Mouse (Mus musculus) heart, adult 8-10 months (tissue): ENCODE measurements around the gene Snx22. TPM values are rescaled to one million over a fixed set of nuclear protein-coding genes. Genes with fewer than 3 reads are reported as not detected.

Experiments
- DNase-seq: peaks from one replicate; pipeline ENCODE4 v3.0.0; 2022; ENCODE audit warnings: low spot score
- total RNA-seq, 4 experiments: library from RNA; stranded (reverse); gene quantifications; 2 replicates each; pipeline ENCODE4 v1.2.4; 2022

Gene Snx22
- under 1 TPM; 0.26 to 0.88 (median 0.47) TPM for total RNA-seq

DNA sequence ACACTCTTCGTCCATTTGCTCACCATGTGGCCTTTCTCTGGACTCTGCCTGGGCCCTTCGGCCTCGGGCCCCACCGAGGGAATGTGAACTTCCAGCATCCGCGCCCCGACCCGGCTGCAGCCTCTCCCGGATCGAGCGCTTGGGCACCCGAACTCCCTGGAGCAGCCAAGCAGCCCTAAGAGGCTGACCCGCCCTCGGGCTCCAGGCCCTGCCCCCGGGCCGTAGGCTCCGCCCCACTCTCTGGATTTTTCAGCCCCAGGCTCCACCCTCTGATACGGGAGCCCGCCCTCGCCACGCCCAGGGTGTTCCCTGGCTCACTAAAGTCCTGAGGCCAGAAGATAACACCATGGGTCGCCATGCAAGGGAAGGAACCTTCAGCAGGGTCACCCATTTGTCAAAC, at the start of gene Snx22:
TSS of gene Snx22 (minus strand) at position 137 of the 400 bp plus-strand sequence.
- peak; percentile 72 for DNase-seq

DNA sequence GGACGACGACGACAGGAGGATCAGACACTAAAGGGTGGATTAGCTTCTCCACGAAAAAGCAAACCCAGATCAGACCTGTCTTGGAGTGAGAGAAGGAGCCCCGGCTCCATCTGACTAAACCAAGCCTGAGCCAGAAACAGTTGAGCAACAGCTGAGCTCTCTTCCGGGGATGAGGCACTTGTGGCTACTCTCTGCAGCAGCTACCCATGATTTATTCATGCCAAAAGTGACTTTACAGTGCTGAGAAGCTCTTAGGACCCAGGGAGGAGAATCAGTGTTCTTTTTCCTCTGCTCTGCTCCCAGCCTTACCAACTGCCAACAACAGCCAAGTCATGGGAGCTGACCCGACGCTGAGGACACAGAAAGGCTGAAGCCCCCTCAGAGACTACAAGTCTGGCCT, 47.4 kb upstream of the Snx22 start:
- DNase-seq: peak; percentile 26

DNA sequence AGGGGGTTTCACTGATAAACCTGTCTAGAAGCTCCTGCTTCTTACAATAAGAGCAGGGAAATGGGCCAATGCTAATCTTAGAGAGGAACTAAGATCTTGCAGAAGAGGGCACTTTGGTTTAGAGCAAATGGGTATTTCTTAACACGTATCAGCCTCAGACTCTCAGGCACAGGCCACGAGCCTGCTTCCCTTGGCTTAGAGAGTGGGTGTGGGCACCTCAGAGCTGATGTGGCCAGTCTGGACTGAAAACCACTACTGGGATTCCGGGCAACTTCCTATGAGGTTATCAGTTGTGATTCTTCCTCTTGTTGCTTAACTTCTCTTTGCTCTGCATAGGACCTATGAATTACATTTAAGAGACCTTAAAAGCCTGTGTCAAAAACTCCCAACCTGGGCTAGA, 44.8 kb upstream of the Snx22 start:
- DNase-seq: no peak

DNA sequence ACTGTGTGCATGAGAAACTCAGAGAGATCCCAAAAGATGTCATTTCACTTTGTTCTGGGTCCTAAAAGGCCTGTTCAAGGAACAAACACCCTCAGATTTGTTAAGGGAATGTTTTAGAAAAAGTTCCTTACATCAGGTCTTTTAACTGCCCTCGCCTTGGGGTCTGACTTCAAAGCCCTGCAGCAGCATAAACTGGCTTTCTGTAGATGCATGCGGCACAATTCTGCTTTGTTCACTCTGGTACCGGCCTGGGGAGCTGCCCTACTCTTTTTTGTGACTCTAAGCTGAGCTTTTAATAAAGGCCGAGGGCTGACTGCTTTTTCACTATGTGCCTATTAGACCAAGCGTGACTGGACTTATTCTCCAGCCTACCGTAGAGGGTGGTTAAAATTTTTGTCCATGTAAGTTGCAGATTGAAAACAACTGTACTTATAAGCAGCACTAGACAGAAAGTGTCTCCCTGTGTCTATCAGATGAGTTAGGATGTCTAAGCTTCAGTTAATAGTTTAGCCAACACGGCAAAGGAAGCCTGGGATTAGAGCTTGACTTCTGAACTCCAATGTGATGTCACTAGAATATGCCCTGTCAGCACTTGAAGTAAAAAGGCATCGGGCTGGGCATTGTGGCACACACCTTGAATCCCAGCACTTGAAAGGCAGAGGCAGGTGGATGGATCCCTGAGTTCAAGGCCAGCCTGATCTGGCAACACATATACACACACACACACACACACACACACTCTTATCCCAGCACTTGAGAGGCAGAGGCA, 41.3 kb upstream of the Snx22 start:
- DNase-seq: no peak

DNA sequence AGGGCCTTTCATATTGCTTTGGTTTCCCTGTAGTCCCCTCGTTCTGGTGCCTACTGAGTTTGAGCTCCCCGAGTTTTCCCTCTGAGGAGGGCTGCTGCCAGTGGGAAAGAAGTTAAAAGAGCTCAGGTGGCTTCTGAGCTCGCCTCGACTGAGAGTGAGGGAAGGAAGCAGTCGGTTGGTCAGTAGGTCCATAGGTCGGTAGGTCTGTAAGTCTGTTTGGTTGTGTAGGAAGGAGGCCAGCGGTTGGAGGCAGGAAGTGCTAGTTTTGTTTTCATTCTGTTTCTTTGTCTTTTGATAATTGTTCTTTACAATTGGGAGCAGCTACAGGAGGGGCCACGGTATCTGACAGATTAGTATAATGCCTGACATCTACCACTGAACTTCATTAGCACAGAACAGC, 40.6 kb upstream of the Snx22 start:
- no peak for DNase-seq

DNA sequence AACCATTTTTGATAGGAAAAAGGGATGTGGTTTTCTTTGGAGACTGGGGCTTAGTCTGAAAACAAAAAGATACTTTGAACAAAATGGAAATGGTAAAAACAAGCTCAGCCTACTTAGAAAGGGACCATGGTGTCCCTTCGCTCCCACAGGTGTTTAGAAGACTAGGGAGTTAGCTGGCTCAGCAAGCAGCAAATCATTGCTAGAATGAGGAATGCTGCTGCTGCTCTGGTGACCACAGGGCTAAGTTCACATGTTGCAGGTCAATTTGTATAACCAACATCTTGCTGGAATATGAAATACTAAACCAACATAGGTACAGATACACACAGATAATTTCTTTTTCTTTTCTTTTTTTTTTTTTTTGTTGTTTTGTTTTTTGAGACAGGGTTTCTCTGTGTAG, 40.1 kb upstream of the Snx22 start:
- no peak for DNase-seq

DNA sequence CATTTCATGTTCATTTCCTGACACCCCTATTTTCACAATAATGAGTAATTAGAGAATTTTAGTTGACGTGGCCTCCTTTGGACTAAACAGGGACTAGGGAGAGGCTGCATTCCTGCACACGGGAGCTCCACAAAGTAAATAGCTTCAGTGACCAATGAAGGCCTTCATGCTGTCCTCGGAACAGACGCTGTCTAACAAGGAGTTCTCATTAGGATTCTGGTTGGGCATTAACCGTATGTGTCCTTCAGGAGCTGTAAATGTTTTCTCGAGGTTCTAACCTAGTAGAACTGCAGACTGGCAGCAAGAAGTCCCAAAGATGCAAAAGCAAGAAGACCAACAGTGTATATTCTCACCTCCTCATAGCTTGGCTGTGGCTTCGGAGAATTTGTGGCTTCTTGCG, 35.6 kb upstream of the Snx22 start:
- DNase-seq: no peak

DNA sequence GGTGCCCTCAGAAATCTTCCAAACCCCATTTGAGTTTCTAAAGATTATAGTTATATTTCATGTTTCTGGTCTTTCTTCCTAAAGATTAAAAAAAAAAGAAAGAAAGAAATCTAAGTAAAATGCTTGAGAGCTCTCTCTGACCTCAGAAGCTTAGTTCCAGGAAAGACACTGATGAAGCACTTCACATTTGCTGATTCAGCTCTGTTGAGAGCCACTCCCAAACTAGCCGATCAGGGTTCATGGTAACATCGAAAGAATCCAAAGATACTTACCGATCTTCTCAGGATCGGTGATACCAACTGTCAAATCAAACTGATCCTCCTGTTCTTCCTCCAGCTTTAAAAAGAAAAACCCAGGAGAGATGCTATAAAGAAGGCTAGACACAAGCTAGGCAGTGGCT, 35.1 kb upstream of the Snx22 start:
- DNase-seq: no peak

DNA sequence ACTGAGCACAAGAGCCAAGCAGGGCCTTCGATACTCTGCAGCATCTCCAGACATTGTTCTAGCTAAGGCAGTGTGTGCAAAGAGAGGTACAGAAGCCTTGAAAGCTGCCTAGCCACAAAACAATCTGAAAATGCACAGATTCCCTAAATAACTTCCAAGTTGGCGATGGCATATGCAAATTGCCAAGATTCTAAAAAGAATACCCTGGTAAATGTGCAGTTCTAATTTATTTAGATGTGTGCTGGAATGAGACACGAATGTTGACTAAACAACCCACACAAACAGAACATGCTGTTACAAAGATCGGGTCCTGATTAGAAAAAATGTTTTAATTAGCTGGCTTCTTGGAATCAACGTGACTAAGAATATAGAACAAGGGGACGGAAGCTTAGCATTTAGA, 33.1 kb upstream of the Snx22 start:
- no peak for DNase-seq

DNA sequence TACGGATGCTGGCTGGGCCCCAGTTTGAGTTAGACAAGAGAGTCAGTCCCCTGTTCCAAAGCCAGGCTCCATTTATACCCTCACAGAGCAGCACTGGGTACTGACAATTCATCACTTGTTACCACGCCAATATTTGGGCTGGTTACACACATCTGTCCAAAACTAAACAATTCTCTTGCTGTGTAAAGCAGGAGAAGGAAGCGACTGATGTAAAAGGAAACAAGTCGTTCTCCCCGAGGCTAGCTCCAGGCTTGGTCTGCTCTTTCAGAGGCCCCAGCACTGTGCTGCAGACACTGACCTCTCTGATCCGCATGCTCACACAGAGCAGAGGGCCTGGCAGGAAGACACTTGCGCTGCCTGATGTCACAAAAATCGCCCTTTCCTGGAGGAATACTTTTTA, 32.1 kb upstream of the Snx22 start:
- no peak for DNase-seq

DNA sequence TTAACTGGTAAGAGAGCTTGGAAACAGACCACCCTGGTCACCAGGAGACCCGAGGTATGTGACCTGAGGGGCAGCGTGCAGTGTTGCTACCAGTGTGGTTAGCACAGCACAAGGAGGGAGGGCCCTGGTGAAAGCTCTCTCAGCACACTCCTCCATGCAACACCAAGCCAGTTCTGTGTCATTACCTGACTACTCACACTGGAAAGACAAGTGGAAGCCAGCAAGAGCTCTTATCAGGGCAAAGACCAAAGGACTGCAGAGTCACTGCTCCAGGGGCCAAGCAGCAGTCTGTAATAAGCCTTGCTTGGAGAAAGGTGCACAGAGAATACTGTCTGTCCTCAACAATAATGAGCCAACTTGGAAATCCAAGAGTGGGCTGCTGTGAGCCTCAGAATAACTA, 23.1 kb upstream of the Snx22 start:
- DNase-seq: no peak

DNA sequence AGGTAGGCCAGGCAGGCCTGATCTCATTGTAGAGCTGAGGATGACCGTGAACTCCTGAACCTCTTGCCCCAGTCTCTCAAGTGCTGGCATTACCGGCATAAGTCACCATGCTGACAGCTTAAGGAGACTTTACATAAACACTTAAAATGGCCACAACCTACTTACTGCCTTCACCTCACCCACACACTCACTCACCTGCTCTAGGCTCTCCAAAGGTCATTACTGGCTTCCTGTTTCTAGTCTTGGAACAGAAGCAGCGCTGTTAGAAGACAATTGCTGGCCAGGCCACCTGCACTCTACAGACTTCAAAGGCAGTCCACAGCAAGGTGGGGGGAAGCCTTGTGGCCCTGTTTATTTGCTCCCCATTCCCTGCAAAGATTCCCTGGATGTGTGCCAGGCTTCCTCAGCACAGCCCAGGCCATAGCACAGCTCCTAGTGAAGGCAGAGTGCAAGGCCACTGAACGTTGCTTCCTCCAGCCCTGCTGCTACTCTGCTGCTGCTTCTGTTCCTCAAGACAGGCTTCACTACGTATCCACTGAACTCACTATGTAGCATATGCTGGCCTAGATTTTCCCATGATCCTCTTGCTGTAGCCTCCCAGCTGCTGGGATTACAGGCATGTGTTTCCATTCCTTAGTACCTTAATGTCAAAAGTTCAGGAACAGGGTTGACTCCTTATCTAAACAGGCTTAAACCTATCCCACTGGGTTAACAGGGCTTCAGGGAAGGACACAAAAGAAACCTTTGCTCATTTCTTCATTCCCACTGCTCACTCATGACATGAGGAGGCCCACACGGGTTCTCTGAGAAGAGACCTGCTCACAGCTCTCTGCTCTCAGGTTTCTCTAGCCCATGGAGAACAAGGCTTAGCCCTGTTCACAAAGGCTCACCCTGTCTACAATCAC, 22.1 kb upstream of the Snx22 start:
- DNase-seq: no peak

DNA sequence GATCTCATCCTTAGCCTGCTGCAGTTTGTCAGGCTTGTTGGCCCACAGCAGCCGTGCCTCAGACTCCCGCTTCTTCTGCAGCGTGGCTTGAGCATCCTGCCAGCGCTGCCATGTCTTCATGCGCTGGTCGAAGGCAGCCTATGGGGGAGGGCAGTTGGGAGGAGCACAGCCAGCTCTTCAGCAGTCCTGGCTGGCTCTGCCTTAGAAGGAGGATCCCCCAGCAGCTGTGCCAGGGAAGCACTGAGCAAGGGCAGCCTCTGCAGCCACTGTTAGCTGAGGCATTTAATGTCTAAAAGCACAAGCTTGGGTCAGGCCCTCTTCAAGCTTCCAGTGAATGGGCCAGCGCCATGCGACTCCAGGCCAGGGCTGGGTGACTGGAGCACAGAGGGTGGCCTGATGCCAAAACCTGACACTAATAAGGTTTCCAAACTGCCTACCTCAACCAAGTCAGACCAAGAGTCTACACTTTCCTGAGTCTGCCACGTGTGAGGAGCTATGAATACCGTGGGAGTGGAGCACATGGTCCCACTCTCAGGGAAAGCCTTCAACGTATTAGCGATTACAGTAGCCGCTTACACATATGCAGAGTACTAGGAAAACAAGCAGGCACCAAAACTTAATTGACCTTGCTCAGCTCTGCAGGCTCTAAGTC, 21.2 kb upstream of the Snx22 start:
- DNase-seq: no peak

DNA sequence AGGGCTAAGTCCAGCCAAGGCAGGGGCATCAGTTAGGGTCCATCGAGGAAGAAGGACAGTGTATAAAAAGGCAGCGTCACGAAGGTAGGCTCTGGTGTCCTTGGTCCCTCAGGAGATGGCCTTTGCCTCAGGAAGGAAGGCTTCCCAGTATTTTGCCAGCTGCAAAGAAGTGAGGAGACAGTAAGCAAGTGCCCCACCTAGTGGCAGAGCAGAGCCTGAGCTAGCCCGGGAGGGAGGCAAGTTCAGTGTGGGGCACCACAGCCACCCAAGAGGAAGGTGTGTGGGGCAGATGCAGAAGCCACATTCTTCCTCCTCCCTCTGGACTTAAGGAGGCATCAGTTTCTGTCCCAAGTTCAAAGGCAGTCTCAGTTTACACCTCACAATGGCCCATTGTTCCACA, 18.9 kb upstream of the Snx22 start:
- peak; percentile 30 for DNase-seq

DNA sequence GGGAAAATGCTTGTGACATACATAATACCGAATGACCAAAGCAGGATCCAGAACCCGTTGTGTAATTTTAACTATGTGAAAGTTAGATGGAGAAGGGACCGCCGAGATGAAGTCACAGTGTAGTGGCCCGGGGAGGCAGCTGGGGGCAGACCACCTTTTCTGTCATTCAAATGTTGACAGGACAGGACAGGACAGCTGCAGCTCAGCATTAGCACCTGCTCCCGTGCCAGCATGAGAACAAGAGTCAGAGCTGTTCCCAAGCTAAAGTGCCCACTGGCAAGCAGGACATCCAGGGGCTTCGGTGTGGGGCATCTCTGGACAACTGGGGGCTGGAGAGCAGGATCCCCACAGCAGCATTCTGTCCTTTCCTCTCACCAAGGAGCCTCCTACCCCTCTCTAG, 17.5 kb upstream of the Snx22 start:
- DNase-seq: no peak

DNA sequence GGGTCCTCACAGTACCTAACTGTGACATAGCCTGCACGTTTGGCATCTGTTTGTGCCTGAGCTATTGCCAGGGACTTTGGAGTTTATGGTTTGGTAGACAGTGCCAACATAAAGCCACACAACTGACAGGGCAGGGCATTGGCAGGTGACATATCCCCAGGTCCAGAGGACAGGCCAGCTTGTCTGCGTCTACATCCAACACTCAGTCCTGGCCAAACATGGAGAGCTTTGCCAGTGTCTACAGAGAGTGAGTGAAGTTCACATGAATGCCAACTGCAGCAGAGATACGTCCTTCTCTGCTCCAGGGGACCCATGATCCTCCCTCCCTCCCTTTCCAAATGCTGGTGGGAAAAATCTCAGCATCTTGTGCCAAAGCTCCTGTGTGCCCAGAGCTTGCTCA, 14.7 kb upstream of the Snx22 start:
- DNase-seq: no peak

DNA sequence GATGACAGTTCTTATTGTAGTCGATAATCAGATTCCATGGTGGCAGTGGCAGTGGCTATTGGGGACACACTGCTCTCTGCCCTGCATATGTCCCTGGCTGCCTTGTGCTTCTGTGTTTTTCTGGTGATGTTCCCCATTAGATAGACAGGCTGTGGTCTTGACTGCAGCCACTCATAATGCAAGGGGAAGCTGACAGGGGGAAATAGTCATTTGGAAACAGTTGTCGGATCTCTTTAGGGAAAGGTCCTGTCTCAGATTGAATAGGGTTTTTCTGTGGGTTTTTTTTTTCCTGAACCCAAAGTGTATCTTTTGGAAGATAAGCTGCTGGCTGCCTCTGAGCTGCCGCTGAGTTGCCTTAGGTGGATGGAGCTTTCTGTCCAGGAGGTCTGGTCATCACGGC, 12.5 kb upstream of the Snx22 start:
- DNase-seq: no peak

DNA sequence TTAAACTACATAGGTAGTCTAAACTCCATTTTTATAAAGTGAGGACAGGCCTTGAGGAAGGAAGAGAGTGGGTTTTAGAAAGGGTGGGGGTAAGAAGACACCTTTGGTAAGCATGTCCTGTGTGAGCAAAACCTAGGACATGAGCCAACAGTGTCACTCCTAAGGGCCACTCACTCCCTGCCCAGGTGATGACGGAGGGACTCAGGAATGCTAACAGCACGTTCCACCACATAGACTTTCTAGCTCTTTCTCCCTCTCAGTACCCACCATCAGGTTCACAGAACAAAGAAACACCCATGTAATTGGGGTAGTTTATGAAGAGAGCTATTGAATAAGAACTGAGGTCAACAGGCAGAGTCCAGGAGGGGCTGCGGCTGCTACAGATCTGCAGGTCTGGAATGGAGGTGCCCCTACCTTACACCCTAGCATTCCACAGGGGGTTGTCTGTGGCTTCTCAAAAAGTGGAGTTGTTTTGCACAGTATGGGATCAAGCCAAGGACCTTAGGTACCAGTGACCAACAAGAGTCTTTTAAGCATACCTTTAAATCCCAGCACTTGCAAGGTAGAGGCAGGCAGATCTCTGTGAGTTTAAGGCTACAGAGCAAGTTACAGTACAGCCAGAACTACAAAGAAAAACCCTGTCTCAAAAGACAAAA, 11.4 kb upstream of the Snx22 start:
- DNase-seq: no peak

DNA sequence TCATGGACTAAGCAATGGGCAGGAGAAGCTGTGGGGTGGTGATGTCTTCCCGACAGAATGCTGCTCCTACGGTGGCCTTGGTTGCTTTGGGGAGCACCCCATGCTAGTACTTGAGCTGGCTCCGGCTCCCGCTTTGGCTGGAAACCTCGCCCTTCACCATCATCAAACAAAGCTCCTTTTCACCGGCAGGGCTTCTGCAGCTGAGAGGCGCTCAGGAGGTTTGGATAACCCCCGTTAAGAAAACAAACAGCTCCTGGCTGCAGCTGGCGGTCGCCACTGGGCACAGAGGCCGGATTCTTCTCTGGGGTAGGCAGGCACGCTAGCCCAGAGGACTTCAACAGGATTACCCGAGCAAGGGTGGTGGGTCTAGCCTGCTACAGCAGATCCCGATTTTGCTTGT, 9.0 kb upstream of the Snx22 start:
- no peak for DNase-seq

DNA sequence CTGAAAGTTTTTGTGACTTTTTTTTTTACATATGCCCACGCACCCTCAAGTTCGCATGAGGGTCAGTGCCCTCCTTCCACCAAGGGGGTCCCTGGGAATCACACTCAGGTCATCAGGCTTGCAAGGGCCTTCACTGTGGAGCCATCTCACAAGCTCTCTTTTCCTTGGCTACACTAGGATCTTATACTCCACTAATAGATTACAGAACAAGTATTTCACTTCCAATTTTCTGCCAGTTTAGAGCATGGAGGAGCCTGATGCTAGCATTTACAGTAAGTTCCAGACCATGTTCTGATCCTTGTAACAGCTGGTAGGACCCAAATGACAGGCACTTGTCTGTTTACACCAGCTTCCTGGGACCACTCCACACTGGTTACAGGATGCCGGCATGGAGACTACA, 8.6 kb upstream of the Snx22 start:
- DNase-seq: no peak

DNA sequence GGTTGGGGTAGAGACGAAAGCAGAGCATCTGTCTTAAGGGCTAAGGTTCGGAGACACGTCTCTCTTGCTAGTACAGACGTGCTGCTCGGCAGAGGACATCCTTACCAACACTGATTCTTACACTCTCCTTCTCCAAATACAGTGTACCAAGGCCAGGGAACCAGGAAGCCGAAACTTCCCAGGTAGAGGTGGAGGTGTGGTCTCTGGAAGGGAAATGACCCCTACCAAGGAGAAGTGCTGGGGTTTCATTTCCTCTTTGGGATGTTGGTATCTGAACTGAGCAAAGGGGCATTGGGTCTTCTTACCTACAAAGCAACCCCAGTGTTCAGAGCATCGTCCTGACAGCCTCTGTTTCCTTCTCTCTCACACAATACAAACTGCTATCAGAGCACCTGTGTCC, 3.2 kb upstream of the Snx22 start:
- no peak for DNase-seq

DNA sequence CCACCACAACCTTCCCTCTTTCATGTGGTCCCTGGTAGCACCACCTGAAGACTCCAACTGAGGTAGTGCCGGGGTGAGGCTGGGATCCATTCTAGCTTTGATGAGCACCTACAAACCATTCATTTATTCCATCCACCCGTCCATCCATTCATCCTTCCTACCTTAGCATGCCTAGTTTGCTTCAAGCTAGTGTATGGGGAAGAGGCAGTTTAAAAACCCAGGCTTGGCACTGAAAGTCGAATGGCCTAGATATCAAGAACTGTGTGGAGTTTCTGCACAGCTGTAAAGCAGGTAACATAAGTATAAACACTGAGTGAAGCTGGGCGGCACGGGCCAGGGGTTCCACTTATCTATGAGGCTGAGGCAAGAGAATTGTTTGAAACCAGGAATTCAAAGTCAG, 632 bp upstream of the Snx22 start:
- DNase-seq: no peak
